Mouse (Mus musculus) heart, postnatal 14 days (tissue): ENCODE measurements around the gene Gm4871. TPM values are rescaled to one million over a fixed set of nuclear protein-coding genes. Genes with fewer than 3 reads are reported as not detected.

Experiments used
- DNase-seq, 2 experiments: peaks; one replicate each; pipeline ENCODE4 v3.0.0; 2021 to 2022
- intact Hi-C: fragments of 180-260 bp; cut with DNase I; formaldehyde crosslinking; loops from one replicate; pipeline ENCODE4 v1.15.1; 2025
- total RNA-seq, 2 experiments: library from RNA; stranded (reverse); gene quantifications; 2 replicates each; pipeline ENCODE4 v1.2.3; 2021

The Gm4871 gene
- total RNA-seq, 2 experiments from 2014 or later: not detected

- intact Hi-C loops: loop anchor here (5.0 kb wide), 1 partner anchor 68 kb away; no protein-coding TSS in a partner anchor
- DNase-seq: no peak
Observed at GRCm38 (mm10) chr5:145004495-145004894, 28.1 kb downstream of the Gm4871 start.

DNA sequence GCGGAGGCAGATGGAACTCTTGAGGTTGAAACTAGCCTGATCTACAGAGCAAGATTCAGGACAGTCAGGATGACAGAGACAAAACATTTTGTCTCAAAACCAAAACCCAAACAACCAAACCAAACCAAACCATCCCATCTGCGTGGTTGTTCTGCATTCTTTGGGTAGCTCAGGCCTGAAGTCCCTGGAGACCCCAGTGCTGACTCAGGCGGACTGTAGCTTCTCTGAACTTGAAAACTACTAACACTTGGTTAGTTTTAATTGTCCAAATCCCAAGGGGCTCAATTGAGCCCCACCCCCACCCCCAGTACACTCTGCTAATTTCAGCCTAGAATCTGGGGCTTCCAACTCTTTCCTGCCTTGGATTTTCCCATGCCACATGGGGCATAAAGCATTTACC lies 29.2 kb downstream of the Gm4871 start:
- no peak for DNase-seq
- intact Hi-C loops: loop anchor here (5.0 kb wide), 1 partner anchor 69 kb away; no protein-coding TSS in a partner anchor

GRCm38 (mm10) chr5:144998491-144998890 lies 34.1 kb downstream of the Gm4871 start:
- intact Hi-C loops: no loop called here
- DNase-seq: no peak

DNA sequence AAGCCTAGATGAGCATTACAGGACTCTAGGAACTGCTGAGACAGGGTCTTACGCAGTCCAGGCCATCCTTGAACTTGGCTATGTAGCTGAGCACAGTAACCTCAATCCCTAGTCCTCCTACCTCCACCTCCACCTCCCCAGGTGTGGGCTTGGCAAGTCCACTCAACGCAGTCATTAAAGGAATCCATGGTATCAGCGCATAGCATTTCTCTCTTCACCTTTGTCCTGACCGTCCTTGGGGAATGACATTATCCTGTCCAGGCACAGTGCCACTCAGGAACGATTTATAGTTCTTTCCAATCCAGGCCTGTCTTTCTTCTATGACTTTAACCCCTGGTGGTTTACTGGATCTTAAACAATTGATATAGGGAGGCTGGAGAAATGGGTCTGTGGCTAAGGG lies 42.1 kb downstream of the Gm4871 start:
- DNase-seq: no peak
- intact Hi-C loops: no loop called here

GRCm38 (mm10) chr5:144990051-144990450 lies 42.5 kb downstream of the Gm4871 start:
- DNase-seq: no peak
- intact Hi-C loops: no loop called here

- no peak for DNase-seq
- intact Hi-C loops: loop anchor here (5.0 kb wide), 4 partner anchors 107 to 197 kb away; no protein-coding TSS in a partner anchor
Observed at GRCm38 (mm10) chr5:144989061-144989405, 43.5 kb downstream of the Gm4871 start.

- intact Hi-C loops: loop anchor here (5.0 kb wide), 4 partner anchors 106 to 196 kb away; no protein-coding TSS in a partner anchor
- peak; percentile 25 to 65 for DNase-seq
Observed at GRCm38 (mm10) chr5:144988340-144989060, 44.1 kb downstream of the Gm4871 start.

GRCm38 (mm10) chr5:144987561-144987960 lies 45.0 kb downstream of the Gm4871 start:
- intact Hi-C loops: loop anchor here (5.0 kb wide), 4 partner anchors 105 to 195 kb away; no protein-coding TSS in a partner anchor

DNA sequence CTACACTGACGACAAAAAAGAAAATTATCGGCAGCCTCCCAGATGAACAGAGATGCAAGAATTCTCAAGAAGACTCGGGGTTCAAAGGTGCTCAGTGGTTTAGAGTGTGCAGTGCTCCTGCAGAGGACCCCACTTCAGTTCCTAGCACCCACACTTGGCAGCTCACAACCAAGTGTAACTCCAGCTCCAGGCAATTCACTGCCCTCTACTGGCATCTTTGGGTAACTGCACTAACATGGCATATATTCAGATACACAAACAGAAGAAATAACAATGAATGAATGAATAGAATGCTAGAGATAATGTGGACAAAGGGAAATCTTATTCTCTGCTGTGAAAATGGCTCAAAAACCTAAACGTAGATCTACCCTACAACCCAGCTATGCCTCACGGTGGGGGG lies 47.7 kb downstream of the Gm4871 start:
- intact Hi-C loops: loop anchor here (2.0 to 5.0 kb wide), 5 partner anchors 80 to 193 kb away; no protein-coding TSS in a partner anchor
- DNase-seq: no peak

More at GRCm38 (mm10) chr5:144987561-144987960, 45.0 kb downstream of the Gm4871 start:
- DNase-seq: no peak

GRCm38 (mm10) chr5:144983227-144983626 lies 49.3 kb downstream of the Gm4871 start:
- intact Hi-C loops: no loop called here
- DNase-seq: no peak

Other genes with a start within 250 kb of the Gm4871 start
- gene Smurf1, start 66.9 kb downstream of the Gm4871 start, total RNA-seq: 10 to 100 TPM; 23.7 to 25.4 TPM
- gene 1700018F24Rik, start 10.2 kb upstream of the Gm4871 start, total RNA-seq: not detected
- 10 to 100 TPM; 63.3 to 67.2 TPM for gene Arpc1a, start 51.1 kb upstream of the Gm4871 start, total RNA-seq
- gene Kpna7, start 51.3 kb upstream of the Gm4871 start, total RNA-seq: not detected
- gene Arpc1b, start 81.5 kb upstream of the Gm4871 start, total RNA-seq: 100 to 1,000 TPM in 1 of 2 experiments, 10 to 100 TPM in 1; 97.2 to 113 TPM
- 10 to 100 TPM; 41.6 to 42.6 TPM for gene Pdap1, start 107.5 kb upstream of the Gm4871 start, total RNA-seq
- gene Bud31, start 107.6 kb upstream of the Gm4871 start, total RNA-seq: 10 to 100 TPM; 59.5 to 73.7 TPM
- 10 to 100 TPM; 27.1 to 27.8 TPM for gene Ptcd1, start 134.4 kb upstream of the Gm4871 start, total RNA-seq
- gene Cpsf4, start 134.5 kb upstream of the Gm4871 start, total RNA-seq: 10 to 100 TPM; 10.3 to 12.4 TPM
- 100 to 1,000 TPM; 871 to 935 TPM for gene Atp5j2, start 159.3 kb upstream of the Gm4871 start, total RNA-seq
- 1 to 10 TPM; 6.3 to 6.6 TPM for gene Zkscan14, start 169.1 kb upstream of the Gm4871 start, total RNA-seq
- 10 to 100 TPM in 1 of 2 experiments, 1 to 10 TPM in 1; 9.9 to 10.0 TPM for gene Zkscan5, start 171.8 kb upstream of the Gm4871 start, total RNA-seq
- gene Zfp655, start 199.0 kb upstream of the Gm4871 start, total RNA-seq: 10 to 100 TPM; 28.3 to 31.9 TPM
- 10 to 100 TPM; 11.0 to 13.9 TPM for gene Zscan25, start 247.7 kb upstream of the Gm4871 start, total RNA-seq